Mouse (Mus musculus) olfactory bulb, adult 2 months (tissue): ENCODE measurements around the gene Ppfibp2.

Experiments used
- CTCF ChIP-seq: fragments of 200-500 bp; IDR thresholded peaks from 2 replicates; pipeline ENCODE4 v1.5.1; 2012; ENCODE audit warnings: low read depth, mild to moderate bottlenecking, low read length, moderate library complexity; ENCODE audit not compliant: insufficient read depth
- POLR2A ChIP-seq: fragments of 200-500 bp; IDR thresholded peaks from 2 replicates; pipeline ENCODE4 v1.6.1; 2012; ENCODE audit warnings: mild to moderate bottlenecking, low read depth, low read length, moderate library complexity; ENCODE audit not compliant: insufficient read depth

DNA sequence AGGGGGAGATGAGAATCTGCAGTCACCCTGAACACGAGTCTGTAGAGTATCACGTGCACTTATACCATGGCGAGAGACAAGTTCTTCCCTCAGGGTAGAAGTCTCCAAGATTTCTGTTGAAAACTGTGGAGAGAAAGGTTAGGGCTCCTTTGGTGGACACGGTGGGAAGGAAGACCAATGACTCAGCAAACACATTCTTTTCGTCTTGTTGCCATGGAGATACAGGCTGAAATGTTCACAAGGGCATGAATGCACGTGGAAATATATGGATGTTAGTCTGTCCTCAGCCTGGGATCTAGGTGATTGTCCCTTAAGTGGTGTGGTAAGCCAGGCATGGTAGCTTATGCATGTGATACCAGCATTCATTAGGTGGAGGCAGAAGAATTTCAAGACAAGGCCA is 175.8 kb downstream of the Ppfibp2 start:
- no peak for TF ChIP-seq POLR2A
- no peak for TF ChIP-seq CTCF
